Mouse (Mus musculus) natural killer cell, adult 2 months (primary cell): ENCODE measurements around the gene Cad.

Source experiments
- DNase-seq, 2 experiments: peaks; one replicate each; pipeline ENCODE4 v3.0.0; 2022; ENCODE audit warnings: low spot score in 2 of 2

The Cad gene

DNA sequence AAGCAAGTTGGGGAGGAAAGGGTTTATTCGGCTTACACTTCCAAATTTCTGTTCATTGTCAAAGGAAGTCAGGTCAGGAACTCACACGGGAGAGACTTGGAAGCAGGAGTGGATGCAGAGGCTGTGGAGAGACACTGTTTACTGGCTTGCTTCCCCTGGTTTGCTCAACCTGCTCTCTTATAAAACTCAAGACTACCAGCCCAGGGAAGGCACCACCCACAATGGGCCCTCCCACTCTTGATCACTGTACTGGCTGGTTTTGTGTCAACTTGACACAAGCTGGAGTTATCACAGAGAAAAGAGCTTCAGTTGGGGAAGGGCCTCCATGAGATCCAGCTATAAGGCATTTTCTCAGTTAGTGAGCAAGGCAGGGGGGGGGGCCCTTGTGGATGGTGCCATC is 16.5 kb downstream of the Cad start:
- no peak for DNase-seq

GRCm38 (mm10) chr5:31071821-31072220 is 17.2 kb downstream of the Cad start:
- DNase-seq, result no peak

DNA sequence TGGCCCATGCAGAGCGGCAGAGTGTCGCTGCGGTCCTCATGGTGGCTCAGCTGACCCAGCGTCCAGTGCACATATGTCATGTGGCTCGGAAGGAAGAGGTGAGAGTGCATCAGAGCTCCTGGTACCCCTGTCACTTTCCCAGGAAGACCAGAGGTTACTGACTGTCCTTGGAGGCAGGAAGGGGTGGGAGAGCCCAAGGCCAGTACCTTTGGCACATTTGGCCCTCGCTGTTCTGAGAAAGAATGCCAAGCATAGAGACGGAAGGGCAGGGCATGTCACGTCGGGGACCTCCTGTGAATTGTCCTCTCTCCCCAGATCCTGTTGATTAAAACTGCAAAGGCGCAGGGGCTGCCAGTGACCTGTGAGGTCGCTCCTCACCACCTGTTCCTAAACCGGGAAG is 18.6 kb downstream of the Cad start:
- no peak for DNase-seq

GRCm38 (mm10) chr5:31076346-31076745 is 21.8 kb downstream of the Cad start:
- DNase-seq, result no peak

- DNase-seq, result no peak
Measured at GRCm38 (mm10) chr5:31080059-31080794, 25.6 kb downstream of the Cad start.

DNA sequence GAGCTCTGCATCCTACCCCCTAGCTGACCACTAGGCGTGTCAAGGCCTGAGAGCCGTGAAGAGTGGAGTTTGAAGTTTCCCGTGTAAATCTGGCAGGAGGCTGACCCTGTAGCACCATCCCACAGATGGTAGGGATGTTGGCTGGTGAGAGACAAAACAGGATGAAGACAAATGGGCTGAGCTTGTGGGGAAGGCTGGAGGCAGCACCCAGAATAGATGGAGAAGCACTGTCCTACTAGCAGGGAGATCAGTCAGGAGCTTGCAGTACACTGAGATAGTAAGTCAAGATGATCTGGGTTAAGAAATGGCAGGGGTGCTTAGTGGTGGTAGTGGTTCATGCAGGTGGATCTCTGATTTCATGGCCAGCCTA is 26.2 kb downstream of the Cad start:
- no peak for DNase-seq

DNA sequence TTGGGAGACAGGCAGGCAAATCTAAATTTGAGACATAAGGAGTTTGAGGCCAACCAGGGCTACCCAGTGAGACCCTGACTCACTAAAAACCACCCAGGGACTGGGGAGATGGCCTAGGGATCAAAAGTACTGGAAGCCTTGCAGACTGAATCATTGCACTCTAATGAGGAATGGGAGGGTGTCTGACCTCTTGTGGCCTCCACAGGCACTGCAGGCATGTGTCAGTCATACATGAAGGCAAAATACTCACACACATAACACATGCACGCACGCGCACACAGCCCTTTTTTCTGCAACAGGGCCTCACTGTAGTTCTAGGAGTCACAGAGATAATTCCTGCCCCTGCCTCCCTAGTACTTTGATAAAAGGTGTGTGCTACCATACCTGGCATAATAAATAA is 26.8 kb downstream of the Cad start:
- DNase-seq, result peak; percentile 28 to 50

- DNase-seq, result peak; percentile 54 to 73
Measured at GRCm38 (mm10) chr5:31082355-31082754, 27.8 kb downstream of the Cad start.

DNA sequence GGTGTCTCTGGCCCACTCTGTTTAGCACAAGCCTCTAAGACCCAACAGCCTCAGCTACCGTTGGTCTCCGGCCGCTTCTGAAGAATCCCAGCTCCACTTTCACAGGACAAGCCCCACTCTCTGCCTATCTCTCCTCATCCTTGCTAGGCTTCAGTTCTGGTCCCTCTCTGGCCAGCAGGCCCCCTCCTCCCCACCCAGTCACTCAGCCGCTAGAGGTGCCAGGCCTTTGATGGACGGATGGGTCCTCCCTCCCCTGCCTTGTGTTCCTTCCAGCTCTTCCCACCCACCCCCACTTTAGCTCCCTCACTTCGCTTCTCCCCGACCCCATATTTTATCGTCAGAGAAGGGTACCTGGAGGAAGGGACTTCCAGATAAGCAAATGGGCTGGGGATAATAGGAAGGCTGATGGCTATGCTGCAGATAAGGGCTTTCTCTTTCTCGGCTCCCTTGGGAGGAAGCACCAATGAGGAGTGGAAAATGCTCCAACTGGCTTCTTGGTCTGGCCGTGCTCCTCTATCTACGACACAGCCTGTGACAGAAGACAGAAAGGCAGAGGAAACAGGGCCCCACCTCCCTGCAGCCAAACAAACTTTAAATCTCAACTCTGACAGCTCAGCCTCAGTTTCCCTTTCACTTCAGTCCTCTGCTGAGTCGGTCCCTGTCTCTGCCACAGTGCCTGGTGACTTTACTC is 28.5 kb downstream of the Cad start:
- peak in 1 of 2 experiments; percentile 17 for DNase-seq

GRCm38 (mm10) chr5:31083949-31084348 is 29.4 kb downstream of the Cad start:
- DNase-seq, result peak in 1 of 2 experiments; percentile 25

GRCm38 (mm10) chr5:31086606-31087005 is 32.0 kb downstream of the Cad start:
- DNase-seq, result no peak

GRCm38 (mm10) chr5:31087131-31087530 is 32.6 kb downstream of the Cad start:
- DNase-seq, result no peak

DNA sequence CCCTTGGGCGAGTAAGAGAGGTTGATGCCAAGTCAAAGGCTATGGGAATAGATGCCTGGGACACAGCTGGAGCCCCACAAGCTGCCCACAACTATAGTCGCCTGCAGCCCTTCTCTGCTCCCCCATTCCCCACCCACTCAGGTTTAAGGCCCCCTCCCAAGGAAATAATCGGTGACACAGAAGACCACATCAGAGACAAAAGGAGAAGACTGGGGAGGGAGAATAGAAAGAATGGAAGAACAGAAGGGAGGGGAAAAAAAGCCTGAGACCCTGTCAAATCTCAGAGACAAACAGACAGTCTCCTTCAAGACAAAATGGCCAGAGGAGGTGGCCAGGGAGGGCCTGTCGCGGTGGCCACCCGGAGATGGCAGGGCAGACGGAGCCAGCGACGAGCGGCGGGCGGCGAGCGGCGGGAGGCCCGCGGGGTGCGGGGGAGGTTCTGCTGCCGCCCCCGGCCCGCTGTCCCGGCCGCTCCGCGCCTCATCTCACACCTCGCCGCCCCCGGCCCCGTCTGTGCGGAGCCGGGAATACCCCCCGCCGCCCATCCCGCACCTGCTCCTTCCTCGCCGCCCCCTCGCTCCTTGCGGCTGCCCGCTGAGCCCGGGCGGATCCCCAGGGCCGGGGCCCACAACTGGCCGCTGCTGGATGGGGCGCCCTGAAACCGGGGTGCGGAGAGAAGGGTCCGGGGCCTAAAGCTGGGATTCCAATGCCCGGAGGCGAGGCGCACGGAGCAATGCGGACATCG is 37.8 kb downstream of the Cad start:
- no peak for DNase-seq

GRCm38 (mm10) chr5:31093151-31094041 is 38.8 kb downstream of the Cad start:
- DNase-seq, result peak in 1 of 2 experiments; percentile 26

DNA sequence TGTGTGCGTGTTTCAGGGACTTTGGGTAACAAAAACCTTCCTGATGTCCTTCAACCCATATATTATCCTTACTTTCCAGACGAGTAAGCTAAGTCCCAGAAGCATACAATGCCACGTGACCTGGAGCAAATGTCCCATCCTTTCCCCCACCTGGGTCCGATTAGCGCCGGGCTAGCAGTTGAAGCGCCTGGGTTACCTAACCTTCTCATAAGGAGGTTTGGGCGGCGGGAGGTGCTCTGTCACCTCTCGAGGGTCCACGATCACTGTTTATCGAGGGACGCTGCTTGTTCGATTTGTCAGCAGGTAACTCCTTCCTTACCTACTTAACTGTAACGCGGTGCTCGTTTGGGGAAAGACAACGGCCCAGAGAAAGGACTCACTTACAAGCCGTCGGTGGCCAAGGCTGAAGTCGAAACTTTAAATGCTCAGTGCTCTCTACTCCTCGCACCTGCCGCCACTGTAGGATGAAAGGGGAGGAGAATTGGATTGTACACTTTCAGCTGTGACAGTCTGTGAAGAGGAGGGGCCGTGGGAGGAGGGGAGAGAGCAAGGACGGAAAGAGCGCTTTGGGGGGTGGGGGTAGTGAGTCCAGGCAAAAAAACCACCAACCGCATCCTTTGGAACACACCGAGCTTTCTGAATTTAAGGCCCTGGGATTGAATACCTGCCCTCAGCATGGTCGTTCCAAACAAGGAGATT is 39.7 kb downstream of the Cad start:
- DNase-seq, result no peak

DNA sequence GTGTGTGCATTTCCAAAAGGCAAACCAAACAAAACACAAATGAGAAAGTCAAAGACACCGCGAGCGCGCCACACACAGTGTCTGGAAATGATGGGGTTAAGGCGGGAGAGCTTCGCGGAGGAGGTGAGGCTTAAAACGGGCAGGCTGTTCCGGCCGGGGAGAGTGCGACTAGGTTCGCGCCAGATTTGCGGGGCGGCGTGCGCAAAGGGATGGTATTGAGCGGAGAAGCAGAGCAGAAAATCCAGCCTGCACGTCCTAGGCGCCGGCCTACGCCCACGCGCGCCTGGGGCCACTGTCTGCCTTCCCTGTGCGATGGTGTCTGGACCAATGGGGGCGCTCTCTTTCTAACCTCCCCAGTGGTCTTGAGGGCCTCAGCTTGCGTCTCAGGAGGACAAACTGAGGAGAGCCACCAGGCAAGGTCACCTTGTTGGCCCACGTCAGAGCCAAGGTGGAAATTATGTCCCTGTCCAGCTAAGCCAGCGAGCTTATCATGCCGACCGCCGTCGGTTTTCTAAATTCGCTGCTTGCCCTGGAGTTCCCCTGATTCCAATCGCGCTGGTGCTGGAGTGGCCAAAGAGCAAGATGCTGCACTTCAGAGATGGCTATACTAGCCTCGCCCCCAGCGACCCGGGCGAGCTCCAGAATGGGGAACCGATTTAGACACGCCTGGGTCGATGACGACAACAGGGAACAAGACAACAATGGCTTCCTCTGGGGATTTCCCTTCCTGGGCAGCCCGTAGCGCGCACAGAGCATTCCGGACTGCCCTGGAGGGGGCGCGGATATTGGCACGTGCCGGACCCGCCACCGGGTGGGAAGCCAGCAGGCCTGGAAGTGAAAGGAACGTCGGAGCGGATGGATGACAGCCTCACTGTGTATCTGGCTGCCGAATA is 40.5 kb downstream of the Cad start:
- DNase-seq, result peak; percentile 70 to 82

DNA sequence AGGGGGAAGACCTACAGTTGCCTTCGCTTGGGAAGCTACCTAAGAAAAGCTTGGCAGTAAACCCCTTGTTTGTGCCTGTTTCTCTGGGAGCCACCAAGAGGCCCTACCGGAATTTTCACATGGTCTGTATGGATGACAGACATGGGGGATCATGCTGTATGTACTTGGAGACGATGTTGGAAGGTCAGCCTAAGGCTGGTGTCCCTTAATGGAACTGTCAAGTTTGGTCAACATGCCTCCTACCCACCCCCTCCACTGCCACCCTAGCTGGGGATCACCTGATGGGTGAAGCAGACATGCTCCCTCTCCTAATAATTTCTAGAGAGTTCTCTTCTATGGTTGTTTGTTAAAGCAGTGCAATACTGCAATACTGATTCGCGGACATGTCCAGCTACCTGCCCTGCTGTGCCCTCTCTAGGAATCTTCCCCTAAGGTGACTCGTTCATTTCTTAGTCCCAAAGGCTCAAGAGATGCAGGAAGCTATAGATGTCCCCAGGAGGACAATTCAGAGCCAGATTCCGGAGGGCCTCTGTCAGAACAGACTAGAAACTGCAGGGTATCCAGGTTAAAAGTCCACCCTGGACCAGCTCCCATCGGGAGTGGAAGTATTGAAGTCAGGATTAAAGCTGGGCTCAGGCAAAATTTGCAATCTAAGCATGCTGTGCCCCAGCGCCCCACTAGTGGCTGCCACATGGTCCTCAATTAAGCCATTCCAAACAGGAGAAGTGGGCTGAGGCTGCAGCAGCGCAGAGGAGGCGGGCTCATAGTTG is 41.3 kb downstream of the Cad start:
- DNase-seq, result no peak

- no peak for DNase-seq
Measured at GRCm38 (mm10) chr5:31105814-31106335, 51.3 kb downstream of the Cad start, which contains the start of gene Dnajc5g. Gene Dnajc5g (plus strand): TSS chr5:31106285.

DNA sequence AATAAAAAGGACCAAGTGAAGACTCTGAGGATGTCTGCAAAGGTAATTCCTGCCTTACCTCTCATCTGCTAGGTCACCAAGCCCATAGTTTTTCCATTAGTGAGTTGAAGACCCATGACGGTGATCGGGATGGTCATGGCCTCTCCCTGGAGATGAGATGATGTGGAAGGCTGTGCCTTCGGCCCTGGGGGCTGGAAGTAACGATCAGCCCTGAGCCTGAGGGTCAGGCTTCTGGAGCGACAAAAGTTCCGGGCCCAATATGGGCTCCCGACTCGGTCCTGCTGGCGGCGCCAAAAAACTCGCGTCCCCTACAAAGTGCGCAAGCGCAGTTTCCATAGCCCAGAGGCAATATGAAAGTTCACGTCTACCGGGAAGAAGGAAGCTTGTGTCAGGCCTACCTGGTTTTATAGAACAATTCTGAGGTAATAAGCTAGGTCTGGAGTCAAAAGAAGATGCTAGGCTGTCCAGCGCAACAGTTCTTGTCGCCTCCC is 53.5 kb downstream of the Cad start, which contains the start of gene Slc30a3:
Gene Slc30a3 (minus strand): TSS at position 238 of the 491 bp plus-strand sequence.
- DNase-seq, result no peak
